Mouse (Mus musculus): ENCODE results near the gene Efemp2.

Efemp2 gene

DNA sequence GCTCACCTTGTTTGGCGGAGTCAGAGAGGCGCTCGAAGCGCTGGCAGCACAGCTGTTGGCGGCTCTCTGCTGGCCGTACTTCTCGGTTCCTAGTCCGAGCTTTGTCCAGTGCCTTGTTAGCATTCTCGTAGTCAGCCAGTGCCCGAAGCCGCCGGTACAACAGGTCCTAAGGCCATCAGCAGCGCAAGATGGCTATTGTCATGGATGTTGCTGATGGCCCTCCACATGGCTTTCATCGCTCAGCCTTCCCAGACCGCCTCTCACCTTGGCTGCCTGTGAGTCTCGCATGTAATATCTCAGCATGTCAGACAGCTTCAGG, 22.3 kb downstream of the Efemp2 start:
- in situ Hi-C loops (cut with MseI, MboI) = no loop called here

GRCm38 (mm10) chr19:5500330-5500875, 26.6 kb downstream of the Efemp2 start:
- in situ Hi-C loops (cut with MseI, MboI) = no loop called here

DNA sequence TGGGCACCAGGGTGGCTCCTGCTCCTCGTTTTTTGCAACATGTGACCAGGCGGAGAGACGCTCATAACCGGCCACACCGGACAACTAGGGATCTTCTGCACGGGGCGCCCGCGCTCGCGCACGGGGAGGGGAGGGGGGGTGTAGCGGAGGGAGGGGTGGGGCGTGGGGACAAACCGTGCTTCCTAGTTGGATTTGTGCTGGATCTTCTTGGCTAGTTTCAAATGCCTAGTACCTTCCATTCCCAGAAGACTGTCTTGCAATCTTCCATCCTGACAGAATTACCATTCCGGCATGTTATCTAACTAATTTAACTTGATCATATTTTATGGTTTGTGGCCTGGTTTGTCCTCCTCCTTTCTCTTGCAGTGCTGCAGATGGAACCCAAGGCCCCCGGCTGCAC, 29.9 kb downstream of the Efemp2 start, which contains the start of gene 1700020D05Rik:
Gene 1700020D05Rik, minus strand, starts transcription at position 101 of the 400 bp plus-strand sequence.
- in situ Hi-C loops (cut with MseI, MboI) = no loop called here

DNA sequence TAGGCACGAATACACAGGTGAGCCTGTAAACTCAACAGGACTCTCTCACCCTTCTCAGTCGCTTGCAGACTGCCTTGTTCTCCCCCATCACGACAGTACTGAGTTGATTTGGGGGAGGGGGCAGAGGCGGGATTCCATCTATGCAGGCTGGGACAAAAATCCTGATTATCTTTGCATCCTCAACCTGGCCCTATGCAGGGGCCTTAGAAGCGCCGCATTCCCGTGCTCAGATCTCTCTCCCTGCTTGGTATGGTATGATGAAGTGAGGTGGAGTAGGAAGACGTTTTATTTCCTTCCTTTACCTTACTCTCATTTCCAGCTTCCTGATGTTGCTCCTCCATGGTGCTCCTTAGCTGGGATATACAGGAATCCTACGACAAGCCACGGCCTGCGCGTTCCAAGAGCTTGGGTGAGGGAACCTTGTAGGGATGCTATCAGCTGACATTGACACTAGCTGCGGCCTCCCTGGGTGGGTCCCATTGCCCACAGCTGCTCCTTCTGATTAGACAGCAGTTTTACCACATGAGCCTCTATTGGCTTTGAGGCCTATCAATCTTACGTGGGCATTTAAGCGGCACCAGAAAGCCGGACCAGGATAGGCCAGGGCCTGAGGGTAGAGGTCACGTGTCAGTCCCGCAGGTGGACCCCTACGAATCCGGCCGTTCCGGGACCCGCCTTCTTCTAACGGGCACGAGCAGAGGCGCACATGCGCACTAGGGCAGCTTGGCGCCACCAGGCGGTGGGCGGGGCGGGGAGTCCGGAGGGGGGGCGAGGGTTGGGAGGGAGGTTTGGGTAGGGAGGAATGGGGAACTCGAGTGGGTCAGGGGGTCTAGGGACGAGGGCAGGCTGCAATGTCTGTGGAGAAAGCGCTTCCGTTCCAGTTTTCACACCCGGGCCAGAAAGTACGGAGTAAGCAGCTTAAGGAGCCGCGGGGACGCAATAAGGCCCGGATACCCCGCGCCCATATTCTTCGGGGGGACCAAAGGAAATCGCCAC, 36.6 kb downstream of the Efemp2 start, which contains the start of gene Snx32:
Gene Snx32, minus strand, starts transcription at position 508 of the 996 bp plus-strand sequence.
- in situ Hi-C loops (cut with MseI, MboI) = no loop called here

GRCm38 (mm10) chr19:5511074-5511632, 37.4 kb downstream of the Efemp2 start:
- in situ Hi-C loops (cut with MseI, MboI) = no loop called here

DNA sequence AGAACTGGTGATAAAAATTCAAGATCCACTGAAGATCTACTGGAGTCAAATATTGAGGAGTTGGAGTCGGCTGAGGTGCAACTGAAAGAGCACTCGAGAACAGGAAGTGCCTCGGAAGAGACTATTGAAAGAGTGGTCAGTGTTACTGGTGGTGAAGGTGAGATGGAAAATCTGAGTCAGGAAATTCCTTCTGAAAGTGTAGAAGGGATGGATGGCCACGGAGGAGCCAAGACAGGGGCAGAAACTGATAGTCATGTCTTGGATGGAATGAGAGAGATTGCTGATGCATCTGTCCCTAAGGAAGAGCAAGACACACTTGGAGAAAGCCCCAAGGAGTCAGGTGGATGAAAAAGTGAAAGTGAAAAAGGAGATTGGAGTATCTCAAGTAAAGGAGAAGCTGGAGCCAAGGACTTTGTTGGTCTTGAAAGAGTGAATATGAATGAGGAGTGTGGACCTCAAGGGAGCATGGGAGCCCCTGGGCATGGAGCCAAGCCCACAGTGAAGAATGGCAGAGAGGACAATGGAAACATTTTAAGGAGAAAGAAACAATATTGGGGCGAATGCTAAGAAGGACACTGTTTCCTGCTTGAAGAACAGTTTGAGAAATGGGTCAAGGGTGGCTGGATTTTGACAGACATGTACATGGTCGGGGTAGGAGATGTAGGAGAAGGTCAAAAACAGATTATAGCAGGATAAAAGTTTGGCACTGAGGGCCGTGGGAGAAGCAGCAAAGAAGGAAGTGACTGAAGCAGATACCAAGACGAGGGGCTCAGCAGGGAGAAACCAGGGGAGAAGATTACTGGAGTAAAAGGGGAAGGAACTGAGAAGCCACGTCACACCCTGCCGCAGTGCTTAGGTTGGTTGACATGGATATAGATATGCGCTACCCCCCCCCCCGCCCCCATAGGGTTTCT, 38.6 kb downstream of the Efemp2 start:
- in situ Hi-C loops (cut with MseI, MboI) = no loop called here

DNA sequence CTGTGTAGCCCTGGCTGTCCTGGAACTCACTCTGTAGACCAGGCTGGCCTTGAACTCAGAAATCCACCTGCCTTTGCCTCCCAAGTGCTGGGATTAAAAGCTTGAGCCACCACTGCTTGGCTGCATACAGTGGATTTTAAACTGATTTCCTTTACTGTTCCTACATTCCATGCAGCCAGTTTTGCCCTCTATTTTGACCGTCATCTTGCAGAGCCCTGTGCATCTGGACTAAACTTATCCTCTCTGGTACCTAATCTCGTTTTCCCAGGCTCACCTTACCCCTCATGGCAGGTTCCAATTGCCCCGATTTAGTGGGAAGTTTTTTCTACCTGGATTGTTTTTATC, 39.2 kb downstream of the Efemp2 start:
- in situ Hi-C loops (cut with MseI, MboI) = no loop called here

DNA sequence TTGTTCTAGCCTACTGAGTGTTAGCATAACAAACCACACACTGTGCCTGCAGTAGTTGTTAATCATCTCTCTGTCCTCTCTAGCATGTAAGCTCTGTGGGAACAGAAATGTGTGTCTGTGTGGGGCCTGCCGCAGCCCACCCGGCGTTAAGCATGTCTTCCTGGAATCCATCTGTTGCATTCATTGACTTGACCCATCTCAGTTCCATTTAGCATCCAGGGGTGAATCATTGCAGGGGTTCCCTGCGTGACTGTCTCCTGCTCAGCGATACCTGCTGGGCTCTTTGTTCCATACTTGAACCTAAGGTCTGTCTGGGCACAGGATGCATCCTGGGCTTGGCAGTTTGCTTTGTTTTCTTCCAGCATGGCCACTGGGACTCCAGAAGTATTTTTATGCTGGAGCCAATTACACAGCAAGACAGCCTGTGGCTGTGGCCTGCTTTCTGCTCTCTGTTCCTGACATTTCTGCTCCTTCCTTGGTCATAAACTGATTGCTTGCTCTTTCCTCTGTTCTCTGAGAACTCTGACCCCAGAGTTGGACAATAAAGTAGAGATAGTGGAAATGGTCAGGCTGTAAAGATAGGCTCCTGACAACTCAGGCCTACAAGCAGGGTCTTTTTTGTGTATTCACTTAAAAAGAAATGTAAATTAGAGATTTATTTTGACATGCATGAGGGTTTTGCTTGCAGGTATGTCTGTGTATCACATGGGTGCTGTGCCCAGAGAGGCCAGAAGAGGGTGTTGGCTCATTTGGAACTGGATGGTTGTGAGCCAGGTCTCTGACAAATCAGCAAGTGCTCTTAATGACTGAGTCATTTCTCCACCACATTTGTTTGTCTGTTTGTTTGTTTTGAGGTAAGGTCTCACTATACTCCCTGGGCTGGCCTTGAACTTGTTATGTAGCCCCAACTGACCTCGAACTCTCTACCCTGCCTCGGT, 42.4 kb downstream of the Efemp2 start:
- in situ Hi-C loops (cut with MseI, MboI) = no loop called here

- in situ Hi-C loops (cut with MseI, MboI) = no loop called here
Measured at GRCm38 (mm10) chr19:5516906-5517505, 43.3 kb downstream of the Efemp2 start.

DNA sequence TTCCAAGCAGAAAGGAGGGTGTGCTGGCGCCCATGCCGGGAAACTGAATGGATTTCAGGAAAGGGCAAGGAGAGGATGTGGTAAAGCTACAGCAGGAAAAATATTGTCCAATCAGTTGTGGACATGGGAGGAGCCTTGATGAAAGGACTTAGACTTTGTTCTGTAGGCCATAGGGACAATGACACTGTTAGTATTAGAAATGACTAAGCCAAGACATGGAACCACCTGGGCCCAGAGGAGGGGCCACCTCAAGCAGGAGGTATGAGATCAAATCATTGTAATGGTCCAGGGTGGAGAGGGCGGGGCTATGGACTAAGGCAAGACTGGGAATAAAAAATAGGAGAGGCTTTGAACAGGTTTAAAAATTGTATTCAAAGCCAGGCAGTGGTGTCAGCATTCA, 45.0 kb downstream of the Efemp2 start:
- in situ Hi-C loops (cut with MseI, MboI) = no loop called here

- in situ Hi-C loops (cut with MseI, MboI) = loop anchor here in 1 of 2 experiments (5.0 kb wide), 1 partner anchor 42 kb away; the partner anchor contains the start of gene Ap5b1
Measured at GRCm38 (mm10) chr19:5525204-5525603, 51.5 kb downstream of the Efemp2 start.

DNA sequence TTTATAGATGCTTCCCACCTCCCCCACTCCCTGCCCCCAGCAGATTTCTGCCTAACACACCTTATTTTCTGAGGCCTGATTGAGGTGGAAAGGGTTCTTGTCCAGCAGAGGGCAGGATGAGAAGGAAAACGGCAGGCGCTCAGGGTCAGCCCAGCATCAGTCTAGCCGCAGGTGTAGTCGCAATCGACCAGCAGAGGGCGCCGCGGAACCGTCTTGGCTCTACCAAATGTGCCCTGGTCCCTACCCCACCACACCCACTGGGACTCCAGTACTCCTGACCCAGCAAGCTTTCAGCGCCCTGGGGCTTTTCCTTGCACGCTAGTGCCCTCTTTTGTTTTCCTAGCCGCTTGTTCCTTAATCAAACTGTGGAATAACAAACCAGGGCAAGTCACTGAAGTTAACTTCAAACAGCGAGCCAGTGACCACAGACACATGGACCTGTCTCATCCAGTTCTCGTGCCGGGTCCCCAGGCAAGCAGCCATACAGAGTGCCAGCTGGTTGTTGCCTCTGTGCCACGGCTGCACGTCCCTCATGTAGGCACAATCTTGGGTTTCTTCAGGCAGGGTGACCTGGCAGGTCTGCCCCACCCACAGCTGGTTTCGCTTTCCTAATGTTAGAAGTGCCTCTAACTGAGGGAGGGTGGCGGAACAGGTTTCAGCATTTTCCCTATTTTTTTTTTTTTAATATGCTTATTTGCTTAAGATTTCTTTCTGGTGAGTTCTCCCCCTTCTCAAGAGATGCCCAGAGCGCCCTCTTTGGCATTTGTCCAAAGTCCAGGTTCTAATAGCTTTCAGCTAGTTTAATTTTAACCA, 55.8 kb downstream of the Efemp2 start:
- in situ Hi-C loops (cut with MseI, MboI) = loop anchor here (5.0 kb wide), 1 partner anchor 38 kb away; the partner anchor contains the start of gene Ap5b1 (in 2 of the 2)

- in situ Hi-C loops (cut with MseI, MboI) = loop anchor here in 1 of 2 experiments (5.0 kb wide), 1 partner anchor 37 kb away; the partner anchor contains the start of gene Ap5b1
Measured at GRCm38 (mm10) chr19:5530138-5530524, 56.4 kb downstream of the Efemp2 start.
